Mouse (Mus musculus) liver, embryonic 14.5 days (tissue): ENCODE results near the gene Bcl11a.

Experiments
- CTCF ChIP-seq: IDR thresholded peaks from 2 replicates; pipeline ENCODE4 v1.5.1; 2016; ENCODE audit warnings: antibody characterized with exemption, low read depth, control low read depth
- EP300 ChIP-seq: IDR thresholded peaks from 2 replicates; pipeline ENCODE4 v1.6.1; 2016; ENCODE audit warnings: antibody characterized with exemption, low read depth

GRCm38 (mm10) chr11:24080541-24080940, 2.7 kb downstream of the Bcl11a start:
- TF ChIP-seq CTCF: no peak
- TF ChIP-seq EP300: no peak
